10 mouse cellular contexts compared by ENCODE assay signal in genomic region chr17:87973261-87974167, GRCm38 (mm10). TPM values are rescaled to one million over a fixed set of nuclear protein-coding genes. Genes with fewer than 3 reads are reported as not detected.
DNase-seq lines count a peak whose midpoint lies in the region; ATAC-seq and TF ChIP-seq lines count a peak whose summit lies in the region.
"Had no signal": no experiment of that assay in that cellular context is flagged by ENCODE, and none has a peak within 500 bp of the region (broad histone marks: within the 10 kb centered on the region; RNA-seq: fewer than 3 reads in every experiment).

No protein-coding gene starts in this region.

- no peak for DNase-seq in heart, postnatal 10 days
- DNase-seq in thymus, postnatal 14 days, result peak; percentile 29
- no peak for DNase-seq in thymus, adult 18-20 months
- no peak for DNase-seq in layer of hippocampus, adult 2 months (ENCODE audit: low spot score in 2 of 2)
- DNase-seq in urinary bladder, adult 18-20 months (ENCODE audit: low spot score in 2 of 2), result no peak
- no peak for DNase-seq in right cerebral cortex, postnatal 10 days (ENCODE audit: low spot score in 2 of 2)
- DNase-seq: kidney, postnatal 4 days had no signal

- H3K4me3 ChIP-seq in heart, embryonic 16.5 days (ENCODE audit: low read length), result no peak overlapping the region; the same call in 1 of the 2 replicates
- no peak overlapping the region for H3K4me3 ChIP-seq in intestine, embryonic 16.5 days (ENCODE audit: low read length)
- no peak overlapping the region for H3K4me3 ChIP-seq in layer of hippocampus, adult 2 months

- intact Hi-C loops in heart, postnatal 10 days (cut with DNase I), result no loop called here

- no peak for TF ChIP-seq CTCF in layer of hippocampus, adult 2 months (conservative IDR thresholded peaks at IDR 0.05)

- no peaks in the 10 kb centered on the region for H3K36me3 ChIP-seq in heart, embryonic 16.5 days (ENCODE audit: control insufficient read depth, insufficient read depth)
- H3K36me3 ChIP-seq in intestine, embryonic 16.5 days (ENCODE audit: control insufficient read depth, insufficient read depth, low read length), result no peaks in the 10 kb centered on the region; the same call in 1 of the 2 replicates

- ATAC-seq in heart, embryonic 16.5 days (replicated peaks; ENCODE audit: extremely low read depth, insufficient read depth, low FRiP score), result no peak
- no peak for ATAC-seq in intestine, embryonic 16.5 days

- no peak overlapping the region for H3K9ac ChIP-seq in heart, embryonic 16.5 days (ENCODE audit: low read length)
- H3K9ac ChIP-seq in intestine, embryonic 16.5 days (ENCODE audit: low read depth, low read length), result no peak overlapping the region

- H3K4me2 ChIP-seq in heart, embryonic 16.5 days (ENCODE audit: low read depth, low read length), result peak overlapping the region; percentile 82
- H3K4me2 ChIP-seq in intestine, embryonic 16.5 days (ENCODE audit: low read depth, low read length), result peak overlapping the region; percentile 68; the same call in 1 of the 2 replicates

- H3K27ac ChIP-seq in heart, embryonic 16.5 days (ENCODE audit: low read length), result peak overlapping the region; percentile 85; the same call in 1 of the 2 replicates
- no peak overlapping the region for H3K27ac ChIP-seq in intestine, embryonic 16.5 days (ENCODE audit: low read length)
- H3K27ac ChIP-seq in layer of hippocampus, adult 2 months, result no peak overlapping the region

- WGBS in heart, embryonic 16.5 days, result 74% methylated on average over 10 of the region's 10 CpGs
- WGBS in intestine, embryonic 16.5 days, result 70% methylated on average over 10 of the region's 10 CpGs

- H3K4me1 ChIP-seq in heart, embryonic 16.5 days (ENCODE audit: control insufficient read depth, insufficient read depth, low read length), result peaks cover 15% of the 10 kb centered on the region
- peaks cover 13% of the 10 kb centered on the region for H3K4me1 ChIP-seq in intestine, embryonic 16.5 days (ENCODE audit: control insufficient read depth, insufficient read depth, low read length)

- H3K27me3 ChIP-seq in heart, embryonic 16.5 days (ENCODE audit: control insufficient read depth, insufficient read depth, low read length), result no peaks in the 10 kb centered on the region
- no peaks in the 10 kb centered on the region for H3K27me3 ChIP-seq in intestine, embryonic 16.5 days (replicated peaks; ENCODE audit: control insufficient read depth, insufficient read depth, low read length)
- H3K27me3 ChIP-seq: megakaryocyte, embryonic 14.5 days had no signal

- H3K9me3 ChIP-seq in heart, embryonic 16.5 days (replicated peaks; ENCODE audit: control insufficient read depth, low read length), result no peaks in the 10 kb centered on the region
- no peaks in the 10 kb centered on the region for H3K9me3 ChIP-seq in intestine, embryonic 16.5 days (ENCODE audit: control insufficient read depth, low read length)

RNA-seq across cellular contexts. Expression of gene Msh6, which starts 1.3 kb away (rescaled TPM):
- 26.6 and 29.2 TPM in 2 replicates for polyA plus RNA-seq in heart, embryonic 16.5 days (2015; fragmentation: Nextera tagmentation; extraction: Ambion mirVana)
- 10 to 100 TPM; 10.2 to 15.1 TPM for total RNA-seq in heart, postnatal 10 days (2021)
- polyA plus RNA-seq in intestine, embryonic 16.5 days (2015; fragmentation: Nextera tagmentation; extraction: Ambion mirVana), result 30.1 and 30.2 TPM in 2 replicates
- 10 to 100 TPM; 13.5 to 16.4 TPM for total RNA-seq in layer of hippocampus, adult 2 months (2021)

RNA-seq across cellular contexts. Expression of gene Rpl36-ps4, which starts 52.7 kb away (rescaled TPM):
- not detected in 2 replicates for polyA plus RNA-seq in heart, embryonic 16.5 days (2015; fragmentation: Nextera tagmentation; extraction: Ambion mirVana)
- total RNA-seq in heart, postnatal 10 days (2021), result not detected
- not detected in 2 replicates for polyA plus RNA-seq in intestine, embryonic 16.5 days (2015; fragmentation: Nextera tagmentation; extraction: Ambion mirVana)
- not detected for total RNA-seq in layer of hippocampus, adult 2 months (2021)
